Mouse (Mus musculus) hindbrain, embryonic 14.5 days (tissue): Measurements from ENCODE around the gene Fem1b. TPM values are rescaled to one million over a fixed set of nuclear protein-coding genes. Genes with fewer than 3 reads are reported as not detected.
A peak's percentile ranks its signal among the peaks of the same experiment; 100 is the strongest.

ENCODE experiments used
- ATAC-seq: fragments of 200-750 bp; cut with Nextera tagmentation; 2 replicates; pipeline ENCODE4 v1.8.0; 2017; ENCODE audit warnings: moderate number of reproducible peaks, mild to moderate bottlenecking, moderate TSS enrichment, moderate library complexity; ENCODE audit not compliant: low FRiP score
- DNase-seq: peaks from one replicate; pipeline ENCODE4 v3.0.0-alpha.2; 2015; ENCODE audit warnings: low spot score
- H3K27ac ChIP-seq: fragments of 300-500 bp; sonication (generic); 2 replicates; pipeline ENCODE4 v1.5.1; 2014; ENCODE audit warnings: mild to moderate bottlenecking, moderate library complexity
- H3K27me3 ChIP-seq: fragments of 300-500 bp; sonication (generic); 2 replicates; pipeline ENCODE4 v1.6.1; 2014; ENCODE audit warnings: mild to moderate bottlenecking, low read length, mixed read lengths; ENCODE audit not compliant: control insufficient read depth, insufficient read depth
- H3K36me3 ChIP-seq: fragments of 300-500 bp; sonication (generic); replicated peaks from 2 replicates; pipeline ENCODE4 v1.6.1; 2014; ENCODE audit not compliant: control insufficient read depth, insufficient read depth
- H3K4me1 ChIP-seq: fragments of 300-500 bp; sonication (generic); replicated peaks from 2 replicates; pipeline ENCODE4 v1.6.1; 2014; ENCODE audit warnings: antibody characterized with exemption, low read length, mixed read lengths; ENCODE audit not compliant: control insufficient read depth, insufficient read depth
- H3K4me2 ChIP-seq: fragments of 300-500 bp; sonication (generic); replicated peaks from 2 replicates; pipeline ENCODE4 v1.6.1; 2014; ENCODE audit warnings: mild to moderate bottlenecking, moderate library complexity
- H3K4me3 ChIP-seq: fragments of 300-500 bp; sonication (generic); replicated peaks from 2 replicates; pipeline ENCODE4 v1.5.1; 2014; ENCODE audit warnings: mild to moderate bottlenecking, low read length
- H3K9ac ChIP-seq: fragments of 300-500 bp; sonication (generic); 2 replicates; pipeline ENCODE4 v1.6.1; 2014
- H3K9me3 ChIP-seq: fragments of 300-500 bp; sonication (generic); 2 replicates; pipeline ENCODE4 v1.6.1; 2016; ENCODE audit warnings: low read length; ENCODE audit not compliant: control insufficient read depth
- WGBS: fragments of 180-500 bp; shearing (Covaris S2); extraction: QIAGEN DNeasy Blood & Tissue Kit; methylation state at CpG from one replicate; pipeline ENCODE4 v1.1.7; 2014; 5-methylcytosine and 5-hydroxymethylcytosine counted together
- polyA plus RNA-seq: library from polyadenylated mRNA; unstranded; fragments of >200 nt; fragmentation: Nextera tagmentation; extraction: Ambion mirVana; gene quantifications from 2 replicates; pipeline ENCODE4 v1.2.1, GENCODE M21; 2014

Fem1b gene
- polyA plus RNA-seq, 1 experiment from 2014 or later: 86.6 TPM

DNA sequence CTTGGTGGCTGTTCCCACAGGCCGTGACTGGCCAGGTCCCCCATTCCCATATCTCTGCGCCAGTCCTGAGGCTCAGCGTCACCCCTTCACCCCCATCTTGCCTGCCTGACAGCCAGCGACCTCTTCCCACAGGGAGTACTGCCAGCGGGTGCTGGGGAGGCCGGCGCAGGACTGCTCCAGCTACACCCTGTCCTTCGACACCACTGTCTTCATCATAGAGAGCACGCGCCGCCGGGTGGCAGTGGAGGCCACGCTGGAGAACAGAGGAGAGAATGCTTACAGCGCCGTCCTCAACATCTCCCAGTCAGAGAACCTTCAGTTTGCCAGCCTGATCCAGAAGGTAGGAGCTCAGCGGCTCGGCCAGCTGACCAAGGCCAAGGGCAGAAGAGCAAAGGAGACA is 44.3 kb downstream of the Fem1b start:
- DNase-seq: no peak
- ATAC-seq: no peak
- H3K4me1 ChIP-seq: no peaks in the 10 kb centered on the region
- no peak overlapping the region for H3K9ac ChIP-seq
- no peak overlapping the region for H3K4me2 ChIP-seq
- no peaks in the 10 kb centered on the region for H3K9me3 ChIP-seq
- no peak overlapping the region for H3K27ac ChIP-seq
- 65% methylated on average over 17 of the region's 17 CpGs for WGBS
- no peaks in the 10 kb centered on the region for H3K27me3 ChIP-seq
- H3K36me3 ChIP-seq: no peaks in the 10 kb centered on the region
- H3K4me3 ChIP-seq: no peak overlapping the region

DNA sequence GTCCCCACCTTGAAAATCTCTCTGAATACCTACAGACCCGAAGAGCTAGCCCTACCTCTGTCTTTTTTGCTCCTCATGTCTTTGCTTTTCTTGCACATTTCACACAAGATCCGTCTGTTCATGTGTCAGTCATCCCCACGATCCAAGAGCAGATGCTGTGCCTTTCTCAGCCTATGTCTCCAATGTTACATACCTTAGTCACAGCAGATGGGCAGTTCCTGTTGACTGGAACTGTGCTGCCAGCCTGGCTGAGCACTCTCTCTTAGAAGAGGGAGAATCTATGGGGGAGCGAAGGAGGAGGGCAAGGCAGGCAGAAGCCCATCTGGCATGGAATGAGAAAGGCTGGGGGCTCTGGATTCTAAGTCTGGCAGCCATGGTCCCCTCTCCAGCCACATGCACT is 46.4 kb downstream of the Fem1b start:
- no peaks in the 10 kb centered on the region for H3K4me1 ChIP-seq
- DNase-seq (no peak), ATAC-seq (no peak)
- no peaks in the 10 kb centered on the region for H3K27me3 ChIP-seq
- no peaks in the 10 kb centered on the region for H3K36me3 ChIP-seq
- WGBS: 70% methylated on average over 4 of the region's 4 CpGs
- no peaks in the 10 kb centered on the region for H3K9me3 ChIP-seq
- H3K27ac ChIP-seq: peak overlapping the region; percentile 39; the same call in 1 of the 2 replicates
- no peak overlapping the region for H3K9ac ChIP-seq
- no peak overlapping the region for H3K4me3 ChIP-seq
- H3K4me2 ChIP-seq: no peak overlapping the region

DNA sequence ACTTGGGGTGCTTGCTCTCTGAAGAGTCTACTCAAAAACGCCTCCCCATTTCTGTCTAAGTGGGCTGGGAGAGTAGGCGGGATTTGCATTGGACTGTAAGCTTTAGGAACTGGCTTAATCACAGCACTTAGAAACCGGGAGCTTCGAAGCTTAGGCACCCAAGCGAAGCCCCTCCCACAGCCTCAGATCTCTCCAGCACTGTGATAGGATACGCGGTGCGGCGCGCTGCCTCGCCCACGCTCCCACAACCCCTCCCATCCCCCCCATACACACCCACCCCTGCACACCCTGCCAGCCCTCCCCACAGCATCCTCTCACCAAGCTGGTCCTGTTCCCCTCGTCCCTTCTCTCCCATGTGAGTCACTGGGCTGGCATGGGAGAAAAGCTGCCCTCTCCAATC is 48.3 kb downstream of the Fem1b start:
- H3K9ac ChIP-seq: no peak overlapping the region
- no peak overlapping the region for H3K4me3 ChIP-seq
- no peaks in the 10 kb centered on the region for H3K27me3 ChIP-seq
- ATAC-seq: no peak
- no peaks in the 10 kb centered on the region for H3K4me1 ChIP-seq
- WGBS: 23% methylated on average over 13 of the region's 13 CpGs
- no peaks in the 10 kb centered on the region for H3K9me3 ChIP-seq
- no peak overlapping the region for H3K27ac ChIP-seq
- no peak overlapping the region for H3K4me2 ChIP-seq
- no peak for DNase-seq
- no peaks in the 10 kb centered on the region for H3K36me3 ChIP-seq

DNA sequence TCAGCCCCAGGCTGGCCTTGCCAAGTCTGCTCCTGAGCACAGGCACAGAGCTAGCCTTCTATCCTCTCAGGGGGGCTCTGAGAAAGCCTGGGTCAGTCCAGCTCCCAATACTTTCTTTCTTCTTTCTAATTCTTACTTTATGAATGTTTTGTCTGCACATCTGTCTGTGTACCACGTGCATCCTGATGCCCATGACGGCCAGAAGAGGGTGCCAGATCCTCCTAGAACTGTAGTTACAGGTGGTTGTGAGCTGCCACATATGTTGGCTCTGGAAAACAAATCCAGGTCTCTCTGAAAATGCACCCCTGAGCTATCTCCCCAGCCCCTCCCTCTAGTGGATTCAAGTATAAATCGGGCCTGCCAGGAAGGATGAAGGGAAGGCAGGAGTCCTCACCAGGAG is 52.1 kb downstream of the Fem1b start:
- H3K27me3 ChIP-seq: no peaks in the 10 kb centered on the region
- no peaks in the 10 kb centered on the region for H3K4me1 ChIP-seq
- H3K36me3 ChIP-seq: no peaks in the 10 kb centered on the region
- no peaks in the 10 kb centered on the region for H3K9me3 ChIP-seq
- H3K27ac ChIP-seq: no peak overlapping the region
- H3K9ac ChIP-seq: no peak overlapping the region
- H3K4me3 ChIP-seq: no peak overlapping the region
- H3K4me2 ChIP-seq: no peak overlapping the region
- no peak for ATAC-seq
- WGBS: 50% methylated on average over 3 of the region's 3 CpGs
- DNase-seq: no peak

DNA sequence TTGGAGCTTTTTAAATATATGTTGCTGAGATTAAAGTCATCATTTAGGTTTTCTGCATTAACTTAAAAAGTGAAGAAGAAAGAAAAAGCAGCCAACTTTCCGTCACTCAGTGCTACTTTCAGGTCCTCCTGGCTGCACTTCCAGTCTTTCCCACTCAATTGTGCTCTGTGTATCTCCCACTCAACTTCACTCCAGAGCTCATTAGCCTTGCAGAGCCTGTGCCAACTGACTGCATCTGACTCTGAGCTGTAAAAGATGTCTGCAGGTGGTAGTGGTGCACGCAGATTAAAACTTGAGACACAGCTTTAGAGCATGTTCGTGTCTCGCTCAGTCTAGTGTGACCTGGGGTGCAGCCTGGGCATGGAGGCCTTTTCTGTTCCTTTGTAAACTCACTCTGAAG is 53.4 kb downstream of the Fem1b start:
- no peaks in the 10 kb centered on the region for H3K9me3 ChIP-seq
- no peaks in the 10 kb centered on the region for H3K36me3 ChIP-seq
- 66% methylated on average over 4 of the region's 4 CpGs for WGBS
- H3K27ac ChIP-seq: no peak overlapping the region
- H3K4me2 ChIP-seq: no peak overlapping the region
- H3K27me3 ChIP-seq: no peaks in the 10 kb centered on the region
- no peak overlapping the region for H3K9ac ChIP-seq
- H3K4me3 ChIP-seq: no peak overlapping the region
- no peaks in the 10 kb centered on the region for H3K4me1 ChIP-seq
- DNase-seq (no peak), ATAC-seq (no peak)

DNA sequence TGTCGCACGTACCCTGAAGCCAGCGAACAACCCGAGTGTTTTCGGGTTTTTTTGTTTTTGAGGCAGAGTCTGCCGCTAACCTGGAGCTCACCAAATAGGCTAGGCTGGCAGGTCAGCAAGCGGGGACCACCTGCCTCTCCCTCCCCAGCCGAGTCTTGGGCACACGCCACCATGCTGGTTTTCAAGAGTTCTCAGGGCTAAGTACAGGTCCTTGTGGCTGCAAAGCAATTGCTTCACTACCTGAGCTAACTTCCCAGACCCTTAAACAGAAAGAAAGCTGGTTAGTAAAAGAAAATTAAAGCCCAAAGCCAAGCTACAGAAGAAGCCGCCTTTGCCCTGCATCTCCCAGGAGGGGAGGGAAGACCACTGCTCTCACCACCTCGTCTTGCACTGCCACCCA is 61.4 kb downstream of the Fem1b start:
- no peak overlapping the region for H3K9ac ChIP-seq
- H3K4me2 ChIP-seq: no peak overlapping the region
- H3K4me3 ChIP-seq: no peak overlapping the region
- no peaks in the 10 kb centered on the region for H3K36me3 ChIP-seq
- DNase-seq: no peak
- no peaks in the 10 kb centered on the region for H3K9me3 ChIP-seq
- H3K27ac ChIP-seq: no peak overlapping the region
- no peaks in the 10 kb centered on the region for H3K4me1 ChIP-seq
- no peak for ATAC-seq
- 89% methylated on average over 11 of the region's 11 CpGs for WGBS
- no peaks in the 10 kb centered on the region for H3K27me3 ChIP-seq

DNA sequence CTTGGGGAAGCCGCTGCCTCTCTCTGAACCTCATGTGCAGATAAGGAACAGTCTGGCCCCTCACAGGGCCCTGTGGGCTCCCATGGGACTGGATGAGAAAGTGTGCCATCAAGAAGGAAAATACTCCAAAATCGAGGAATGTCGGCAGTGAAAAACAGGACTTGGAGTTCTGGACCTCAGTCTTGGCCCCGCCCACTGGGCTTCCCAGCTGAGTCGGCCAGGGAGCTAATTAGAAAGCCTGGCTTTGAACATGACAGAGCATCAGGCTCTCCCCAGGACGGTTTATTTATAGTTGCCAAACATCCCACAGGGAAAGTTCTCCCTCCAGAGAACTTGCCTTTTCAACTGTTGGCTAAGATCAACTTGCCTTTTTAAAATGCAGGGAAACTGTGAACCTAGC is 62.1 kb downstream of the Fem1b start:
- ATAC-seq (no peak), DNase-seq (no peak)
- no peaks in the 10 kb centered on the region for H3K27me3 ChIP-seq
- no peak overlapping the region for H3K4me2 ChIP-seq
- no peak overlapping the region for H3K27ac ChIP-seq
- 65% methylated on average over 6 of the region's 6 CpGs for WGBS
- no peak overlapping the region for H3K9ac ChIP-seq
- H3K4me1 ChIP-seq: no peaks in the 10 kb centered on the region
- no peaks in the 10 kb centered on the region for H3K36me3 ChIP-seq
- H3K9me3 ChIP-seq: no peaks in the 10 kb centered on the region
- no peak overlapping the region for H3K4me3 ChIP-seq

DNA sequence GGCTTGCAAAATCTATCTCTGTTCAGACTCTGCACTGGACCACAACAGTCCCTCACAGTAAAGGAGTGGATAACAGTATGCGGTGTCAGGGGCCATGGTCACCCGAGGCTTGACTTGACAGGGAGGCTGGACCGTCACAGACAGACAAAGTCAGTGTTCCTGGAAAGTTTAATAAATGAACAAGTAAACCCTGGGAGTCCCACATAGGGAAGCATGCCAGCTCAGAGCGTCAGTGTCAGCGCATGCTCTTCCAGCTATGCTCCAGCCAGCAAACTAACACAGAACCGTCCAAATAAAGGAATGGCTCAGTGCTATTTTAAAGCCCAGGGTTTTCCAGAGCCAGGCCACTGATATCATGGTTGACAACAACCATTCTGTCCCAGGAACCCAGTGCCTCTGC is 65.1 kb downstream of the Fem1b start:
- ATAC-seq (no peak), DNase-seq (no peak)

DNA sequence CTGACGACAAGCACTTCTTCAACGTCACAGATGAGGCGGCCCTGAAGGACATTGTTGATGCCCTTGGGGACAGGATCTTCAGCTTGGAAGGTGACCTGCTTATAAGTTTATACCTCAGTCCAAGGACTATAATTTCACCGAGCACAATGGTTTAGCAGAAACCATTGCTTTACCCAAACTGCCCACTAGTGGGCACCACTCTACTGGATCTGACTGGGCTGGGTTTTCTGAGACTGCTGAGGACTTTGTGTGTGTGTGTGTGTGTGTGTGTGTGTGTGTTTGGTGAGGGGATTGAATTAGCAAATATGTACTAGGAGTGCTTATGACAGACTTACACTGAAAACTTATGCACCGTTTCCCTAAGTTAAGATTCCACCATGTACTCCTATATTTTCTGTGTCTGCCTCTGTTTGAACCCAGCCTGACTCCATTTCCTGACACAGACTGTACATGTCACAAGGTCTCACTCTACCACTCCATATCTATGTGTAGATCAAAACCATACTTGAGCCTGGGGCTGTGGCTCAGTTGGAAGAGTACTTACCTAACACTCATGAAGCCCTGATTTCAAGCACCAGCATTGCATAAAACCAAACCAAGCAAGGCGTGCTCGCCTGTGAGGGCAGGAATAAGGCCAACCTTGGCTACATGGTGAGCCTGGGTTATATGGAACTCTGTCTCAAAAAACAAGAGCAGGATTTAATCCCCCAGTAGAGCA is 67.0 kb downstream of the Fem1b start:
- 55% methylated on average over 7 of the region's 7 CpGs for WGBS
- no peak overlapping the region for H3K4me2 ChIP-seq
- no peaks in the 10 kb centered on the region for H3K36me3 ChIP-seq
- DNase-seq (peak; percentile 73), ATAC-seq (no peak)
- no peaks in the 10 kb centered on the region for H3K9me3 ChIP-seq
- no peaks in the 10 kb centered on the region for H3K27me3 ChIP-seq
- H3K9ac ChIP-seq: no peak overlapping the region
- no peaks in the 10 kb centered on the region for H3K4me1 ChIP-seq
- H3K4me3 ChIP-seq: no peak overlapping the region
- no peak overlapping the region for H3K27ac ChIP-seq

More for the DNA sequence above, 65.1 kb downstream of the Fem1b start:
- 72% methylated on average over 6 of the region's 6 CpGs for WGBS
- Histone ChIP-seq H3K4me3 (no peak overlapping the region), H3K27ac (no peak overlapping the region), H3K4me1 (no peaks in the 10 kb centered on the region), H3K27me3 (no peaks in the 10 kb centered on the region), H3K36me3 (no peaks in the 10 kb centered on the region), H3K9me3 (no peaks in the 10 kb centered on the region), H3K4me2 (no peak overlapping the region), H3K9ac (no peak overlapping the region)
